Mouse (Mus musculus): ENCODE results near the gene Mrc2.

DNA sequence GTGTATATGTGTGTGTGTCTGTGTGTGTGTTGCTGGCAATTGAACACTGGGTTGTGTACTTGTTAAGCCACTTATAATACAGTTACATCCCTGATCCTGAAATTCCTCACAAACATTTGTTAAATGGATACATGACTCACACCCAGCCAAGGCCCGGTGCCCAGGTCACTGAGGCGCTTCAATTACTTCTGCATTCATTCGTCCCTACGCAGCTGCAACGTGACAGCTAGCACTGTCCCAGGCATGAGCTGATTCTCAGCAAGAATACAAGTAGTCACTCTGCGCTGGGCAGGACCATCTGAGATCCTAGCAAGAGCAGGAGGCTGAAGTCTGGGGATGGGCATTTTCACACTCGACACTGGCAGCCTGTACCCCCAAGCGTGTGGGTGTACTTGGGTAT is 22.9 kb downstream of the Mrc2 start:
- TF ChIP-seq CTCF (IDR thresholded peaks at IDR 0.05; ENCODE audit: low read depth) (no peak), EP300 (IDR thresholded peaks at IDR 0.05; ENCODE audit: low read depth) (no peak)

All from liver, postnatal 0 days (tissue).